Mouse (Mus musculus) liver, embryonic 16.5 days (tissue): Measurements from ENCODE around the gene Fam234a. TPM values are rescaled to one million over a fixed set of nuclear protein-coding genes. Genes with fewer than 3 reads are reported as not detected.

Source experiments
- ATAC-seq: fragments of 200-750 bp; cut with Nextera tagmentation; 2 replicates; pipeline ENCODE4 v1.8.0; 2017; ENCODE audit warnings: low read depth, mild to moderate bottlenecking, moderate number of reproducible peaks, moderate library complexity
- H3K27ac ChIP-seq: fragments of 300-500 bp; sonication (generic); 2 replicates; pipeline ENCODE4 v1.5.1; 2014; ENCODE audit warnings: mild to moderate bottlenecking, low read length
- H3K27me3 ChIP-seq: fragments of 300-500 bp; sonication (generic); 2 replicates; pipeline ENCODE4 v1.6.1; 2014; ENCODE audit warnings: low read depth, low read length, mixed read lengths; ENCODE audit not compliant: control insufficient read depth, insufficient read depth
- H3K36me3 ChIP-seq: fragments of 300-500 bp; sonication (generic); 2 replicates; pipeline ENCODE4 v1.6.1; 2014; ENCODE audit warnings: mild to moderate bottlenecking; ENCODE audit not compliant: control insufficient read depth, insufficient read depth
- H3K4me1 ChIP-seq: fragments of 300-500 bp; sonication (generic); 2 replicates; pipeline ENCODE4 v1.6.1; 2014; ENCODE audit warnings: low read depth, low read length, mixed read lengths; ENCODE audit not compliant: control insufficient read depth
- H3K4me2 ChIP-seq: fragments of 300-500 bp; sonication (generic); 2 replicates; pipeline ENCODE4 v1.6.1; 2014; ENCODE audit warnings: low read depth, low read length, mixed read lengths
- H3K4me3 ChIP-seq: fragments of 300-500 bp; sonication (generic); 2 replicates; pipeline ENCODE4 v1.5.1; 2014; ENCODE audit warnings: low read depth, mild to moderate bottlenecking, low read length
- H3K9ac ChIP-seq: fragments of 300-500 bp; sonication (generic); 2 replicates; pipeline ENCODE4 v1.6.1; 2014; ENCODE audit warnings: low read depth, low read length
- H3K9me3 ChIP-seq: fragments of 300-500 bp; sonication (generic); replicated peaks from 2 replicates; pipeline ENCODE4 v1.6.1; 2016; ENCODE audit warnings: low read length; ENCODE audit not compliant: control insufficient read depth
- WGBS: fragments of 180-500 bp; shearing (Covaris S2); extraction: QIAGEN DNeasy Blood & Tissue Kit; methylation state at CpG from one replicate; pipeline ENCODE4 v1.1.7; 2014; ENCODE audit not compliant: insufficient replicate concordance; 5-methylcytosine and 5-hydroxymethylcytosine counted together
- polyA plus RNA-seq: library from polyadenylated mRNA; unstranded; fragments of >200 nt; fragmentation: Nextera tagmentation; extraction: Ambion mirVana; gene quantifications from 2 replicates; pipeline ENCODE4 v1.2.1, GENCODE M21; 2015

Gene Fam234a
- polyA plus RNA-seq, 1 experiment from 2014 or later: 21.4 TPM

DNA sequence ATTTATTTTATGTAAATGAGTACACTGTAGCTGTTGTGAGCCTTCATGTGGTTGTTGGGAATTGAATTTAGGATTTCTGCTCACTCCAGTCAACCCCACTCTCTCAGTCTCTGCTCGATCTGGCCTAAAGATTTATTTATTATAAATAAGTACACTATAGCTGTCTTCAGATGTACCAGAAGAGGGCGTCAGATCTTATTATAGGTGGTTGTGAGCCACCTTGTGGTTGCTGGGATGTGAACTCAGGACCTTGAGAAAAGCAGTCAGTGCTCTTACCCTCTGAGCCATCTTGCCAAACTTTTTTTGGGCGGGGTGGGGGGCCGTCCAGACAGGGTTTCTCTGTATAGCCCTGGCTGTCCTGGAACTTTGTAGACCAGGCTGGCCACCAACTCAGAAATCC lies 17.8 kb upstream of the Fam234a start:
- Histone ChIP-seq H3K4me2 (no peak overlapping the region), H3K9me3 (no peaks in the 10 kb centered on the region), H3K4me3 (no peak overlapping the region), H3K9ac (no peak overlapping the region), H3K36me3 (peaks cover 35% of the 10 kb centered on the region), H3K4me1 (peaks cover 6% of the 10 kb centered on the region), H3K27me3 (no peaks in the 10 kb centered on the region), H3K27ac (no peak overlapping the region)
- 63% methylated on average over 4 of the region's 4 CpGs for WGBS
- no peak for ATAC-seq

- no peak overlapping the region for H3K9ac ChIP-seq
- H3K9me3 ChIP-seq: no peaks in the 10 kb centered on the region
- H3K4me1 ChIP-seq: peaks cover 12% of the 10 kb centered on the region
- no peak for ATAC-seq
- WGBS: 78% methylated on average over 7 of the region's 7 CpGs
- H3K4me2 ChIP-seq: no peak overlapping the region
- H3K36me3 ChIP-seq: peaks cover 23% of the 10 kb centered on the region
- H3K27ac ChIP-seq: no peak overlapping the region
- no peaks in the 10 kb centered on the region for H3K27me3 ChIP-seq
- no peak overlapping the region for H3K4me3 ChIP-seq
Measured at GRCm38 (mm10) chr17:26255313-26255712, 11.3 kb upstream of the Fam234a start.

DNA sequence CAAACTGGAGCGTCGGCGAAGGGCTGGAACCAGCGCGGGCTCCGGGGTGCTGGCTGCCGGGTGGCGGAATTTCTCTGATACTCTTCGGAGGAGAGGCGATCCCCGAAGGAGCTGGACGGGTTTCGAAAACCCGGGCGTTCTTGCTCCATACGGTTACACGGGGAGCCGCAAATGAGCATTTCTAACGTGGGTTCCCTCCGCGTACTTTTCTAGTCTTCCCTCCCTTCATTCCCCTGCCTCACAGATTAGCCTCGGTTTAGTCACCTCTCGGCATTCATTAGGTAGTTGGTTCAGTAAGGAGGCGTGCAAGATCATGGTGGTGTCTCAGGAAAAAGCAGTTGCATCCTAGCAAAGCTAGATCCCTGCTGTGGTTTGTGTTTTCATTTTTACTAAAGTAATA lies 9.4 kb upstream of the Fam234a start:
- Histone ChIP-seq H3K9ac (peak overlapping the region; percentile 95), H3K27me3 (no peaks in the 10 kb centered on the region), H3K4me3 (peak overlapping the region; percentile 95), H3K9me3 (no peaks in the 10 kb centered on the region), H3K4me1 (peaks cover 12% of the 10 kb centered on the region), H3K4me2 (peak overlapping the region; percentile 63), H3K27ac (peak overlapping the region; percentile 97), H3K36me3 (peaks cover 11% of the 10 kb centered on the region; the same call in 1 of the 2 replicates)
- ATAC-seq: peak; percentile 17; the same call in 1 of the 2 replicates
- 0% methylated on average over 24 of the region's 24 CpGs for WGBS

DNA sequence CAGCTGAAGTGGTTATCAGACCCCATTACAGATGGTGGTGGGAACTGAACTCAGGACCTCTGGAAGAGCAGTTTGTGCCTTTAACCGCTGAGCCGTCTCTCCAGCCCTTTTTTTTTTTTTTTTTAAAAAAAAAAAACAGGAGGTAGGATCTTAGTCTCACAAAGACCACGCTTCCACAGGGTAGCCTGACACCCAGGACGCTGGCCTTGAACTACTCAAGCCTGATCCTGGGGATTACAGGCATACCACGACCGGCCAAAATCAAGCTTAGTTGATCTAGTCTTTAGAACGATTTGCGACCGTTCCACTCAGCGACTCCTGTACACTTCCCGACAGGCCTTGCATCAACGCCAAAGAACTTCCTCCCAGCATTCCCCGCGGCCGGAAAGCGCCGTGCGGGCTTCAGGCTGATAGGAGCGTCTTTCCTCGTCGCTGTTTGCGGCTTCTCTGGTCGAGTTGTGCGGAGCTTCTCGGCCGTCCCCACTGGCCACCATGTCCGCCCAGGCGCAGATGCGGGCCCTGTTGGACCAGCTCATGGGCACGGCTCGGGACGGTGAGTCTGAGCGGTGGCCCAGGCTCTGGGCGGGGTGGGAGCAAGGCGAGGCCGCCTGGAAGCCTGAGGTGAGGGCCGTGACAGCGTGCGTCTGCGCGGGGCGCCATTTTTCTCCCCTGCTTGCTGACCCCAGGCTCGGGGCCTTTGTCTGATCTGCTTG lies 8.7 kb upstream of the Fam234a start, which contains the start of gene Luc7l:
TSS of gene Luc7l (plus strand) at position 358 of the 713 bp plus-strand sequence.
- H3K9me3 ChIP-seq: no peaks in the 10 kb centered on the region
- H3K27me3 ChIP-seq: no peaks in the 10 kb centered on the region
- ATAC-seq: peak; percentile 96
- peak within 1 kb of the TSS; percentile 97 for H3K27ac ChIP-seq
- H3K9ac ChIP-seq: peak within 1 kb of the TSS; percentile 95
- peak within 1 kb of the TSS; percentile 95 for H3K4me3 ChIP-seq
- peaks cover 7% of the 10 kb centered on the region; the same call in 1 of the 2 replicates for H3K36me3 ChIP-seq
- WGBS: under 1% methylated on average over 43 of the region's 43 CpGs
- peak within 1 kb of the TSS; percentile 63 for H3K4me2 ChIP-seq
- peaks cover 12% of the 10 kb centered on the region for H3K4me1 ChIP-seq

- Histone ChIP-seq H3K27me3 (no peaks in the 10 kb centered on the region), H3K36me3 (0 out of 2 replicates have a peak, but pooled peaks cover 7% of the 10 kb centered on the region), H3K27ac (peak overlapping the region; percentile 97), H3K4me3 (peak overlapping the region; percentile 95), H3K9ac (peak overlapping the region; percentile 95), H3K9me3 (no peaks in the 10 kb centered on the region), H3K4me2 (peak overlapping the region; percentile 63), H3K4me1 (peaks cover 12% of the 10 kb centered on the region)
- WGBS: 57% methylated on average over 4 of the region's 4 CpGs
- no peak for ATAC-seq
Measured at GRCm38 (mm10) chr17:26251886-26252538, 8.0 kb upstream of the Fam234a start.

DNA sequence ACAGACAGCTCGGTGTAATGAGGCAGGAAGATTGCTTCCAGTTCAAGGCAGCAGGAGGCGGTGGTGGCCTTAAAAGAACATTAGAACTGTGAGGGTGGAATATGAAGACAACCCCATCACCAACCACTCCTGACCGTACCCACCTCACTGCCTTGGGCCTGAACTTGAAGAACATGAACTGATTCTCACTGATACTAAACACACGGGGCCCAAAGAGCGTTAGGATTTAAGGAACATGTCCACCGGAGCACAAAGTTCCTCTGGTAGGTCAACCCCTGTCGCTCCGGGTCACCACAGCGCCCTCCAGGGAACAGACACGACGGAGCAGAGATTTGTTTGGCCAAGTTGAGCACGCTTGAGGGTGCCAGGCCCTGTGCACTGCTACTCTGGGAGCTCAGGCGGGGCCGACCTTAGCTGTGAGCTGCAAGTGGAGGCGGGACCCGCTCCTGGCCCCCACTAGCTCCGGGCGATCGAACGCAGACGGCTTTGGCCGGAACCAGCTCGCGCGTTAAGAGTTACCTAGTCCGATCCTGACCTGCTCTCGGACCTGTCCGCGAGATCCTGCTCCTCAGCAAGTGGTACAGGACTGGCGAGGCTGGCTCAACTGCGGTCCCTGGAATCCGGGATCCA lies 456 bp downstream of the Fam234a start:
- WGBS: under 1% methylated on average over 32 of the region's 32 CpGs
- Histone ChIP-seq H3K4me3 (peak overlapping the region; percentile 70), H3K27ac (peak overlapping the region; percentile 67), H3K27me3 (no peaks in the 10 kb centered on the region), H3K9me3 (no peaks in the 10 kb centered on the region), H3K4me2 (peak overlapping the region; percentile 85), H3K36me3 (no peaks in the 10 kb centered on the region), H3K4me1 (peaks cover 34% of the 10 kb centered on the region), H3K9ac (peak overlapping the region; percentile 64)
- ATAC-seq: peak; percentile 64

DNA sequence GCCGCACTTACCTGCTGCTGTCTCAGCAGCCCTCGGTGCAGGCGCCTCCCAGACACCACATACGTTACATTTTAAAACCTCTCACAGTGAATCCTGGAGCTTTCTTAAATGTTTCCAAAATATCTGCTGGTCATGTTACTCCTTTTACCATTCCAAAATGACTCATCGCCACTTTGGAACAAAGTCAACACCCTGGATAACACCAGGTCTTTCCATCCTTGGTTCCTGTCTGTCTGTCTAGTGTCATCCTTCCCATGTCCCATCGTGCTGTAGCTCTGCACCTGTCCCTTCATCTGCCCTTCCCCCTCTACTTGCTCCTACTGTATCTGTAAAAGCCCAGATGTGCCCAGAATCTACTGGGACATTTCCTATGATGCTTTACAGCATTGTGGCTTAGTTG lies 3.1 kb downstream of the Fam234a start:
- Histone ChIP-seq H3K27me3 (no peaks in the 10 kb centered on the region), H3K27ac (no peak overlapping the region), H3K4me1 (peaks cover 42% of the 10 kb centered on the region), H3K9ac (no peak overlapping the region), H3K4me3 (no peak overlapping the region), H3K4me2 (no peak overlapping the region), H3K9me3 (no peaks in the 10 kb centered on the region), H3K36me3 (no peaks in the 10 kb centered on the region)
- ATAC-seq: no peak
- WGBS: 56% methylated on average over 6 of the region's 6 CpGs

GRCm38 (mm10) chr17:26240120-26240790 lies 3.8 kb downstream of the Fam234a start:
- H3K27me3 ChIP-seq: no peaks in the 10 kb centered on the region
- H3K27ac ChIP-seq: peak overlapping the region; percentile 34; the same call in 1 of the 2 replicates
- no peaks in the 10 kb centered on the region for H3K9me3 ChIP-seq
- peaks cover 42% of the 10 kb centered on the region for H3K4me1 ChIP-seq
- H3K4me2 ChIP-seq: no peak overlapping the region
- ATAC-seq: no peak
- no peaks in the 10 kb centered on the region for H3K36me3 ChIP-seq
- no peak overlapping the region for H3K4me3 ChIP-seq
- 17% methylated on average over 6 of the region's 6 CpGs for WGBS
- H3K9ac ChIP-seq: no peak overlapping the region
